Mouse (Mus musculus) testis, adult 2 months (tissue): ENCODE measurements at regions not wholly inside any gene's neighbourhood (a gene's known extent, or its start where the extent isn't known, plus 50 kb on each side); places are given as distances from the start of the nearest gene placed in this dataset.
"Not testable (repeated sequence)": the region's sequence is repeated elsewhere in the genome, so short reads cannot be mapped to it uniquely, and the experiment has no call there.

Source experiments
- H3K27ac ChIP-seq: fragments of 200-500 bp; 2 replicates; pipeline ENCODE4 v1.5.1; 2012; ENCODE audit warnings: low read depth, low read length; ENCODE audit not compliant: control insufficient read depth, insufficient read depth
- H3K27me3 ChIP-seq: fragments of 200-500 bp; 2 replicates; pipeline ENCODE4 v1.6.1; 2012; ENCODE audit warnings: mild to moderate bottlenecking, low read length, moderate library complexity; ENCODE audit not compliant: control insufficient read depth, insufficient read depth
- H3K36me3 ChIP-seq: fragments of 200-500 bp; 2 replicates; pipeline ENCODE4 v1.6.1; 2012; ENCODE audit warnings: mild to moderate bottlenecking, low read length; ENCODE audit not compliant: control insufficient read depth, insufficient read depth
- H3K4me1 ChIP-seq: fragments of 200-500 bp; 2 replicates; pipeline ENCODE4 v1.6.1; 2012; ENCODE audit warnings: low read length; ENCODE audit not compliant: control insufficient read depth, insufficient read depth
- H3K4me3 ChIP-seq: fragments of 200-500 bp; 2 replicates; pipeline ENCODE4 v1.5.1; 2012; ENCODE audit warnings: low read depth, mild to moderate bottlenecking, low read length, moderate library complexity, mixed read lengths; ENCODE audit not compliant: control insufficient read depth
- CTCF ChIP-seq: fragments of 200-500 bp; IDR thresholded peaks from 2 replicates; pipeline ENCODE4 v1.5.1; 2012; ENCODE audit warnings: low read depth, mild to moderate bottlenecking, inconsistent platforms, low read length, moderate library complexity; ENCODE audit not compliant: control insufficient read depth, insufficient read depth, insufficient replicate concordance
- POLR2A ChIP-seq: fragments of 200-500 bp; IDR thresholded peaks from 2 replicates; pipeline ENCODE4 v1.6.1; 2012; ENCODE audit warnings: low read depth, mild to moderate bottlenecking, inconsistent platforms, low read length, moderate library complexity; ENCODE audit not compliant: control insufficient read depth

DNA sequence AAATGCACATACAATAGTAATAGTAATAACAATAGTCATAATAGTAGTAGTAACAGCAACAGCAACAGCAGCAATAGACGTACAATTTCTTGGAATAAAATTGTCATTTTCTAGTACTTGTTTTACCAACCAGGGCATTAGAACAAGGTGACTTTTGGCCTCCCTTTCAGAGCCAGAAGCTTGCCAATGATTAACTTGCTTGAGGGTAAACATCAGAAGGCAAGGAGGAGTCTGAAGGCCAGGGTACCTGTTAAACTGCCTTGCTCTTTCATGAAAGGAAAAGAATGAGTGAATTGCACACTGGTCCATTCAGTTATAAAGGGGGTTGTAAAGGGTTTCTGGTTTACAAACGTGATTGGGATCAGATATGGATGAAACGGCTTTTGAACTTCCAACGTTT lies 351.2 kb upstream of the Nectin3 start:
- Histone ChIP-seq H3K4me1 (no peaks in the 10 kb centered on the region), H3K27me3 (no peaks in the 10 kb centered on the region), H3K36me3 (no peaks in the 10 kb centered on the region), H3K4me3 (no peak overlapping the region), H3K27ac (no peak overlapping the region)
- no peak for TF ChIP-seq POLR2A
- no peak for TF ChIP-seq CTCF

DNA sequence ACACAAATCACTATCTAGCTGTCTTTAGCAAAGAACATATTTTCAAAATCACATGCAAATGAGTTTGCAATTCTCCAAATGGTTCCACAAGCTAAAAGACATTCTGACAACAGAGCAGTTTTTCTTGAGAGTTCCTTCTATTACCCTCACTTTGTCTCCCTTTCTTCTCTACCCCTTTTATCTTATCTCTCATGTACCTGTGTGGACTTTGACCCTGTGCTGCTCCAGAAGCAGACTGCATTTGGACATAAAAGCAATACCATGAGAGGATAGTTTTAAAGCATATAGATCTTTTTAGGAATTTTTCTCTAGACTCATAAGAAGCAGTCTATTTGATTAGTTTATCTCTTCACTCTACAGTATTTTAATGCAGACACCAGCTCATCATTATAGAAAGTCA lies 350.4 kb upstream of the Nectin3 start:
- no peak overlapping the region for H3K4me3 ChIP-seq
- no peak for TF ChIP-seq POLR2A
- no peak for TF ChIP-seq CTCF
- H3K27me3 ChIP-seq = no peaks in the 10 kb centered on the region

DNA sequence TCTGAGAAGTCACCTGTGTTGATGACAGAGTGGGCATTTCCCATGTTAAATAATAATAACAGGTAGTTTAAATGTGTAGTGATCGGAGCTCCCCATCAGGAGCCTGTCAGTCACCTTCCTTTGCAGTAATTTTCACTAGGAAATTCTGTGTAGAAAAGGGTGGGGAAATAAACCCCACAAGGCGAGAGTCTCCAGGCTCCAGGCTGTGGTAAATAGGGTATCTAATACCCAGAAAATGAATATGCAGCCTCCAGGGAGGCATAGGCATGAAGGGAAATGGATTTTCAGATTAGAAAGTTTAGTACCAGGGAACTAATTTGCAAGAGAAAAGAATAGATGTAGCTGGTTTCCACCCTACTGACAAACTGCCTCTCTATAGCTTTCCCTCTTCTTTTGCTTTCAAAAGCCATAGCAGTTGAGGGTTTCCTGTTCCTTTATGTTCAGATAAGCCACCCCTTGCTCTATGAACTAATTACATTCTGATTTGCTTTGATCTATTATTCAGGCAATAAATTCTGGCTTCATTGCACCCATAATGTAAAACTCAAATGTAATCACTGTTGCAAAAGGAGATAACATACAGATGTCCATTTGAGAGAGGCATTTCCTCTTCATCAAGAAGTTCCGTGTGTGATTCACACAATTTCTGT lies 349.5 kb upstream of the Nectin3 start:
- Histone ChIP-seq H3K27ac (no peak overlapping the region), H3K4me1 (no peaks in the 10 kb centered on the region), H3K27me3 (no peaks in the 10 kb centered on the region), H3K4me3 (no peak overlapping the region), H3K36me3 (no peaks in the 10 kb centered on the region)
- no peak for TF ChIP-seq POLR2A
- TF ChIP-seq CTCF = no peak

More for the DNA sequence above, 350.4 kb upstream of the Nectin3 start:
- no peaks in the 10 kb centered on the region for H3K4me1 ChIP-seq
- no peak overlapping the region for H3K27ac ChIP-seq
- no peaks in the 10 kb centered on the region for H3K36me3 ChIP-seq

DNA sequence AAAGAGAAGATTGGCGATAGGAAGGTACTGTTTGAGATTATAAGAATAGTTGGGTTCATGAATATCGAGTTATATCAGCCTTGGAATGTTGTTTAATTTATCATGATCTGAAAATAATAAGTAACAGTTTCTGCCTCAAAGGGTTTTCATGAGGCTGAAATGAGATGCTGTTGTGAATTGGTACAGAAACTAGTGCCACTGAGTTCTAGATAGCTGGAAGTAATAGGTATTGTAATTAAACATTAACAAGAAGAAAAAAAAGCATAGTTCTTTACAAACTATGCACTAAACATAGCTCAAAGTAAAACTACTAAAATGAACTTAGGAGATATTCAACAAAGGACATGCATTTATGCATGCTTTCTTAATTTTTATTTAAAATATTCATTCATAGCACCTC lies 342.9 kb upstream of the Nectin3 start:
- Histone ChIP-seq H3K27ac (no peak overlapping the region), H3K4me3 (no peak overlapping the region), H3K36me3 (no peaks in the 10 kb centered on the region), H3K27me3 (no peaks in the 10 kb centered on the region), H3K4me1 (no peaks in the 10 kb centered on the region)
- TF ChIP-seq CTCF (no peak), POLR2A (no peak)

DNA sequence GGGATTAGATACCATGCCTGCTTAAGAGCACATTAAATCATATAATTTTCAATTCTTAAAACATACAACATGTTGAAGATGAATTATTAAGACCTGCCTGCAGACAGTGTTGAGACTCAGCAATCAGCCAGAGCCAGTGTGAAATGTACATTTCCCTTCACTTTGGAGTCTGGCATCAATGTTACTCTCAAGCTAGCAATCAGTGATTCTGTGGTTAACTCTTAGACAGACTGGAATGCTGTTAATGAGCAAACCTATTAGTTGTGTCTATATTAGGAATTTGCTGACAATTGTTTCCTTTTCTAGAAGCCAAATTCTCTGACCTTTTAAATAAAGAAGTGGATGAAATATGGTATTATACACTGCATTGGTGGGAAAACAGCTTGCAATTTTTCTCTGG lies 342.4 kb upstream of the Nectin3 start:
- no peaks in the 10 kb centered on the region for H3K4me1 ChIP-seq
- TF ChIP-seq CTCF (no peak), POLR2A (no peak)
- H3K4me3 ChIP-seq = no peak overlapping the region
- H3K36me3 ChIP-seq = no peaks in the 10 kb centered on the region
- no peak overlapping the region for H3K27ac ChIP-seq
- no peaks in the 10 kb centered on the region for H3K27me3 ChIP-seq

DNA sequence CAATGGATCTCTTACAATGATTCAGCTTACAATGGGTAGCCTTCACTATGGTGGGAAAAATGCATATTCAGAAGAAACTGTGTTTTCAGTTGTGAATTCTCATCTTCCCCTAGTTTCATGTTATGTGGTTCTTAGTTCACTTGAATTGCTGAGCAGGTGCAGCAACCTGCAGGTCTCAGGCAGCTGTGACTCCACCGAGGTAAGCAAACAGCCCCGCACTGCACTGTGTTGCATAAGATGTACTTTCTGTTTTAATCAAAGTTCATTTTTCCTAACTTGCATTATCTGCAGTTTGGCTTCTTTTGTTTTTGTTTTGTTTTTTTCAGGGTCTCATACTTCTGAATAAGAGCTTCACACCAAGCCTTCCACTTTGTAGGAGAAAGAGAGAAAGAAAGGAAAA lies 326.8 kb upstream of the Nectin3 start:
- no peaks in the 10 kb centered on the region for H3K36me3 ChIP-seq
- H3K27ac ChIP-seq = no peak overlapping the region
- no peaks in the 10 kb centered on the region for H3K4me1 ChIP-seq
- no peaks in the 10 kb centered on the region for H3K27me3 ChIP-seq
- no peak for TF ChIP-seq CTCF
- no peak for TF ChIP-seq POLR2A
- no peak overlapping the region for H3K4me3 ChIP-seq

DNA sequence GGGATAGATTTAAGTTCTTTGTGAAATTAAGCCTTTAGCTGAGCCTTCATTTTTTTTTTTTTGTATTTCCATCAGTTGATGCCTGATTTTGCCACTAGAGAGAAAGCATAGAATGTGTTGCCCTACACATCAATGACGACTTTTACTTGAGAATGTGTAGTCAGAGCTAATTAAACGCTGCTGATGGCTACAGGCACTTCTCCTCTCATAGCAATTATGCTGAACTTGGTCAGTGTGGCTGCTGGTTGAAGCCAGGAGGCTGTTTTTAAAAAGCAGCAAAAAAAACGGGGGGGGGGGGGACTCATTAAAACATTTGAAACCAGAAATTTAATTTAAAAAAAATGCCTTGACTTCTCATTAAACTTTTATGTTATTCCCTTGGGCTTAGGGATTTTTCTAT lies 324.4 kb upstream of the Nectin3 start:
- H3K27ac ChIP-seq = no peak overlapping the region
- no peak overlapping the region for H3K4me3 ChIP-seq
- H3K4me1 ChIP-seq = no peaks in the 10 kb centered on the region
- no peaks in the 10 kb centered on the region for H3K36me3 ChIP-seq
- TF ChIP-seq CTCF (no peak), POLR2A (no peak)
- H3K27me3 ChIP-seq = no peaks in the 10 kb centered on the region

DNA sequence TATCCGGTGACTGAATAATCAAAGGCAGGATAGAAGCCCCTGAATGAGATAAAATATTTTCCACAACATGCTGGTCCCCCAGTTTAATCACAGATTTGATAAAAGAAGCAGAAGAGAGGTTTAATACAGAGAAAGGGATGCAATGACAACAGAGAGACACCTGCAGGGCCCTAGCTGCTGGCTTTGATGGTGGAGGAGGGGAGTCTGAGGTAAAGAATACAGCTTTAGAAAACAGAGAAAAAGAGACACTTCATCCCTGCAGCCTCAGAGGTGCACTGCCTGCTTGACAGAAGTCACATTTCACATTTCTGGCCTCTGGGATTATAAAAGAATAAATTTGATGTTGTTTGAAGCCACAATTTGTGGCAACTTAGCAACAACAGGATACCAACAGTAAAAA lies 319.9 kb upstream of the Nectin3 start:
- Histone ChIP-seq H3K4me1 (no peaks in the 10 kb centered on the region), H3K36me3 (no peaks in the 10 kb centered on the region), H3K4me3 (no peak overlapping the region), H3K27ac (no peak overlapping the region), H3K27me3 (no peaks in the 10 kb centered on the region)
- no peak for TF ChIP-seq POLR2A
- no peak for TF ChIP-seq CTCF

DNA sequence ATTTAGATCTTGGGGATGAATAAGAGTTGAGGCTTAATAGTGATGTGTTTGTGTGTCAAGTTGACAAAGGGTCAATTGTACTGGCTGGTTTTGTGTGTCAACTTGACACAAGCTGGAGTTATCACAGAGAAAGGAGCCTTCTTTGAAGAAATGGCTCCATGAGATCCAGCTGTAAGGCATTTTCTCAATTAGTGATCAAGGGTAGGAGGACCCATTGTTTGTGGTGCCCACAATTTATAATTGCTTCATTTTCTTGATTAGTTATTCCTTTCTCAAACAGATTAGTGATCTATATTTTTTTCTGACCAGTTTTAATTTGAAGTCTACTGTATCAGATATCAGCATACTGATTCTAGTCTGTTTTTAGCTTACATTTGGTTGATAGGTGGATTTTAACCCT lies 313.5 kb upstream of the Nectin3 start:
- not testable (repeated sequence) for H3K36me3 ChIP-seq, H3K27ac ChIP-seq, H3K4me3 ChIP-seq, H3K27me3 ChIP-seq, H3K4me1 ChIP-seq
